13 mouse cellular contexts compared by ENCODE assay signal in genomic region chr12:84812004-84812403, GRCm38 (mm10). TPM values are rescaled to one million over a fixed set of nuclear protein-coding genes. Genes with fewer than 3 reads are reported as not detected.
DNase-seq lines count a peak whose midpoint lies in the region; ATAC-seq and TF ChIP-seq lines count a peak whose summit lies in the region.
"Had no signal": no experiment of that assay in that cellular context is flagged by ENCODE, and none has a peak within 500 bp of the region (broad histone marks: within the 10 kb centered on the region; RNA-seq: fewer than 3 reads in every experiment).

No protein-coding gene starts in this region.

- H3K27me3 ChIP-seq in kidney, adult 2 months (replicated peaks; ENCODE audit: control insufficient read depth, insufficient read depth, low read length): no peaks in the 10 kb centered on the region
- no peaks in the 10 kb centered on the region for H3K27me3 ChIP-seq in kidney, embryonic 14.5 days (ENCODE audit: control insufficient read depth, insufficient read depth, low read length)
- peaks cover 6 to 10% of the 10 kb centered on the region in 2 experiments; a peak in 2 of 4 replicates for H3K27me3 ChIP-seq in MEL (ENCODE audit: control insufficient read depth in 1 of 2, insufficient read depth in 2 of 2, low read length in 2 of 2)

- ATAC-seq in kidney, embryonic 14.5 days (ENCODE audit: low FRiP score, low TSS enrichment): no peak
- no peak for ATAC-seq in megakaryocyte-erythroid progenitor cell, adult 5-6 weeks (replicated peaks; ENCODE audit: low FRiP score, low TSS enrichment, poor library complexity, severe bottlenecking)
- ATAC-seq: forebrain, embryonic 14.5 days had no signal

- TF ChIP-seq CTCF in kidney, adult 2 months (conservative IDR thresholded peaks at IDR 0.05; ENCODE audit: insufficient read depth, insufficient read length, low read depth, low read length): no peak
- TF ChIP-seq CTCF in MEL (IDR thresholded peaks at IDR 0.05 in 2 of 3, conservative IDR thresholded peaks at IDR 0.05 in 1 of 3; ENCODE audit: control insufficient read depth in 1 of 3, insufficient read depth in 1 of 3, low read depth in 2 of 3, low read length in 3 of 3, poor library complexity in 1 of 3, severe bottlenecking in 1 of 3): peak in 2 of 3 experiments; percentile 40 to 53; a peak in 4 of 6 replicates
- TF ChIP-seq CTCF in lung, adult 2 months (IDR thresholded peaks at IDR 0.05; ENCODE audit: insufficient read depth, low read length): peak; percentile 38; the same call in 1 of the 2 replicates

- no peak overlapping the region for H3K4me2 ChIP-seq in kidney, embryonic 14.5 days (replicated peaks; ENCODE audit: low read depth, low read length)
- H3K4me2 ChIP-seq: limb, embryonic 15.5 days had no signal

- no peaks in the 10 kb centered on the region for H3K36me3 ChIP-seq in kidney, adult 2 months (ENCODE audit: control insufficient read depth, insufficient read depth, low read length)
- H3K36me3 ChIP-seq in kidney, embryonic 14.5 days (ENCODE audit: control insufficient read depth, insufficient read depth, low read length): no peaks in the 10 kb centered on the region
- no peaks in the 10 kb centered on the region for H3K36me3 ChIP-seq in MEL (ENCODE audit: control insufficient read depth in 1 of 2, insufficient read depth in 2 of 2, low read length in 2 of 2)
- H3K36me3 ChIP-seq: limb, embryonic 15.5 days had no signal

- H3K27ac ChIP-seq in kidney, adult 2 months (ENCODE audit: insufficient read depth, low read depth, low read length): no peak overlapping the region
- no peak overlapping the region for H3K27ac ChIP-seq in kidney, embryonic 14.5 days (ENCODE audit: low read depth, low read length)
- no peak overlapping the region for H3K27ac ChIP-seq in MEL (ENCODE audit: control insufficient read depth, low read depth, low read length)
- H3K27ac ChIP-seq: limb, embryonic 15.5 days had no signal

- H3K9me3 ChIP-seq in kidney, embryonic 14.5 days (ENCODE audit: control insufficient read depth, low read length): no peaks in the 10 kb centered on the region
- H3K9me3 ChIP-seq in MEL (replicated peaks; ENCODE audit: insufficient read depth, low read length): no peaks in the 10 kb centered on the region
- H3K9me3 ChIP-seq: limb, embryonic 15.5 days had no signal

- no peak overlapping the region for H3K9ac ChIP-seq in kidney, embryonic 14.5 days (ENCODE audit: low read depth, low read length)
- no peak overlapping the region for H3K9ac ChIP-seq in MEL (ENCODE audit: control insufficient read depth, low read depth, low read length, poor library complexity, severe bottlenecking)
- H3K9ac ChIP-seq: limb, embryonic 15.5 days had no signal

- TF ChIP-seq POLR2A in kidney, adult 2 months (IDR thresholded peaks at IDR 0.05; ENCODE audit: low read depth, low read length): no peak
- no peak for TF ChIP-seq POLR2A in MEL (IDR thresholded peaks at IDR 0.05; ENCODE audit: control insufficient read depth in 1 of 2, insufficient read depth in 1 of 2, low read depth in 1 of 2, low read length in 2 of 2, poor library complexity in 1 of 2)
- TF ChIP-seq POLR2A in lung, adult 2 months (IDR thresholded peaks at IDR 0.05; ENCODE audit: borderline replicate concordance, extremely low read depth, low read depth, low read length): no peak

- H3K4me1 ChIP-seq in kidney, adult 2 months (ENCODE audit: control insufficient read depth, insufficient read depth, low read length): no peaks in the 10 kb centered on the region
- 0 out of 2 replicates have a peak, but pooled peaks cover 3% of the 10 kb centered on the region for H3K4me1 ChIP-seq in kidney, embryonic 14.5 days (ENCODE audit: control insufficient read depth, insufficient read depth, low read length)
- no peaks in the 10 kb centered on the region for H3K4me1 ChIP-seq in MEL (ENCODE audit: control insufficient read depth in 1 of 2, insufficient read depth in 2 of 2, low read length in 2 of 2)
- H3K4me1 ChIP-seq in lung, adult 2 months (ENCODE audit: control insufficient read depth, insufficient read depth, low read length): no peaks in the 10 kb centered on the region; the same call in 1 of the 2 replicates
- H3K4me1 ChIP-seq: limb, embryonic 15.5 days had no signal

- WGBS in kidney, adult 2 months: 47% methylated on average over 3 of the region's 3 CpGs
- 50% methylated on average over 3 of the region's 3 CpGs for WGBS in kidney, embryonic 14.5 days
- 58% methylated on average over 3 of the region's 3 CpGs for WGBS in lung, adult 2 months

- no peak overlapping the region for H3K4me3 ChIP-seq in kidney, adult 2 months (ENCODE audit: insufficient read depth, low read depth, low read length)
- no peak overlapping the region for H3K4me3 ChIP-seq in kidney, embryonic 14.5 days (ENCODE audit: low read length)
- H3K4me3 ChIP-seq in MEL (ENCODE audit: control insufficient read depth in 1 of 2, insufficient read depth in 1 of 2, low read depth in 2 of 2, low read length in 2 of 2): no peak overlapping the region
- no peak overlapping the region for H3K4me3 ChIP-seq in lung, adult 2 months (replicated peaks; ENCODE audit: extremely low read depth, low read depth, low read length)
- H3K4me3 ChIP-seq: limb, embryonic 15.5 days; myocyte had no signal

- TF ChIP-seq EP300 in MEL (IDR thresholded peaks at IDR 0.05; ENCODE audit: low read depth in 1 of 2, low read length in 2 of 2): no peak

- DNase-seq in kidney, adult 2 months: peak; percentile 32
- DNase-seq in MEL (ENCODE audit: low read depth, low spot score): peak; percentile 27
- DNase-seq in adrenal gland, postnatal 25 days: peak; percentile 41
- no peak for DNase-seq in lung, adult 2 months
- no peak for DNase-seq in left cerebral cortex, adult 8-10 months (ENCODE audit: low spot score in 2 of 2)
- no peak for DNase-seq in thymus, postnatal 0 days (ENCODE audit: low spot score)
- DNase-seq: cerebellum, adult 8-10 months; right cerebral cortex, postnatal 4 days had no signal

- peak; percentile 47 for TF ChIP-seq RAD21 in MEL (IDR thresholded peaks at IDR 0.05; ENCODE audit: low read depth, low read length)

- no peaks in the 10 kb centered on the region for H3K79me2 ChIP-seq in MEL (ENCODE audit: control insufficient read depth, insufficient read depth, low read length, poor library complexity)

TF ChIP-seq in MEL, 35 proteins besides CTCF, POLR2A, EP300 and RAD21:
- TF ChIP-seq SIN3A (IDR thresholded peaks at IDR 0.05; ENCODE audit: low read length) (no peak), SMC3 (IDR thresholded peaks at IDR 0.05; ENCODE audit: low read depth, low read length) (peak; percentile 44)

RNA-seq across cellular contexts. Expression of gene Isca2, which starts 39.0 kb away (rescaled TPM):
- polyA plus RNA-seq in kidney, adult 2 months (2012; rRNA removed): 98.5 and 105 TPM in 2 replicates
- 138 and 170 TPM in 2 replicates for polyA plus RNA-seq in kidney, embryonic 14.5 days (2014; fragmentation: Nextera tagmentation; extraction: Ambion mirVana)
- 60.4 and 70.6 TPM in 2 replicates for total RNA-seq in MEL (2012; rRNA removed)
- polyA plus RNA-seq in MEL (2012; ENCODE audit: insufficient read depth in 1 of 2, insufficient read length in 2 of 2, low read depth in 1 of 2, low replicate concordance in 2 of 2, missing spikeins in 1 of 2): 10 to 100 TPM in 1 of 2 experiments, not detected in 1; 71.1 TPM
- 67.6 and 83.1 TPM in 2 replicates for total RNA-seq in adrenal gland, postnatal 25 days (2021)
- polyA plus RNA-seq in lung, adult 2 months (2012; rRNA removed): 28.0 and 34.2 TPM in 2 replicates
- total RNA-seq in left cerebral cortex, adult 8-10 months (2022): 10 to 100 TPM; 52.3 to 66.3 (median 60.8) TPM
- total RNA-seq in megakaryocyte-erythroid progenitor cell, adult 5-6 weeks (2014; fragmentation: Nextera tagmentation): 178 and 198 TPM in 2 replicates
- 66.4 and 79.4 TPM in 2 replicates for total RNA-seq in megakaryocyte-erythroid progenitor cell, adult 5-6 weeks (2017)
- polyA plus RNA-seq in thymus, postnatal 0 days (2015; fragmentation: Nextera tagmentation; extraction: Ambion mirVana): 156 TPM in 2 replicates

RNA-seq across cellular contexts. Expression of gene Npc2, which starts 39.1 kb away (rescaled TPM):
- 169 and 179 TPM in 2 replicates for polyA plus RNA-seq in kidney, adult 2 months (2012; rRNA removed)
- polyA plus RNA-seq in kidney, embryonic 14.5 days (2014; fragmentation: Nextera tagmentation; extraction: Ambion mirVana): 50.2 and 59.0 TPM in 2 replicates
- 45.2 and 48.9 TPM in 2 replicates for total RNA-seq in MEL (2012; rRNA removed)
- polyA plus RNA-seq in MEL (2012; ENCODE audit: insufficient read depth in 1 of 2, insufficient read length in 2 of 2, low read depth in 1 of 2, low replicate concordance in 2 of 2, missing spikeins in 1 of 2): 10 to 100 TPM in 1 of 2 experiments, not detected in 1; 63.1 TPM
- 68.1 and 74.3 TPM in 2 replicates for total RNA-seq in adrenal gland, postnatal 25 days (2021)
- 572 and 1,005 TPM in 2 replicates for polyA plus RNA-seq in lung, adult 2 months (2012; rRNA removed)
- 10 to 100 TPM; 30.5 to 57.3 (median 41.3) TPM for total RNA-seq in left cerebral cortex, adult 8-10 months (2022)
- 50.9 and 53.2 TPM in 2 replicates for total RNA-seq in megakaryocyte-erythroid progenitor cell, adult 5-6 weeks (2014; fragmentation: Nextera tagmentation)
- 34.6 and 41.4 TPM in 2 replicates for total RNA-seq in megakaryocyte-erythroid progenitor cell, adult 5-6 weeks (2017)
- 89.7 and 93.1 TPM in 2 replicates for polyA plus RNA-seq in thymus, postnatal 0 days (2015; fragmentation: Nextera tagmentation; extraction: Ambion mirVana)

Comparison
In these comparisons a context has a peak if more than half of its experiments do, and no peak if none do; other contexts are left out.
1. DNase-seq: peak in kidney, adult 2 months (single experiment), MEL (single experiment) and adrenal gland, postnatal 25 days (single experiment); none in lung, adult 2 months (single experiment), left cerebral cortex, adult 8-10 months (0 of 2) and thymus, postnatal 0 days (single experiment).